Mouse (Mus musculus): ENCODE data around the gene Dpp6.
A peak's percentile ranks its signal among the peaks of the same experiment; 100 is the strongest.

The Dpp6 gene

DNA sequence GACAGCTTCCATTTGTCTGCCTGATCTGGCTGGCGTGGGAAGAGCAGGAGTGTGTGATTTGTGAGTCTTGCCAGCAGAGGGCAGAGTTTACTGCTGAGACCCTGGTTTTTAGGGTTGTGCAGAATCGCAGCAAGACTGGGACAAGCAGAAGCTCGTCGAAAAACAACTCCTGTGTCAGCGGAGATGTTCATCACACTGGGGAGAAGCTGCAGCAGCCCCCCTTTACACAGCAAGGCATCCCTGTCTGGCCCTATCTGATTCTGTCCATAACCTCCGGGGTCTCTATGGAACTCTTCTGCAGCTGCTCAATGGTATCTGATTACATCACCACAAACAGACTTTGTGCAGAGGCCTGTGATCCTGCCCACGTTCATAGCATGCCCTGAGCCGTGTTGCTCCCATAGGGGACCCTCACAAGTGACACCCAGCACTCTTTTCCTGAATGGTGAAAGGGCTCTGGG, 258.2 kb downstream of the Dpp6 start:
- DNase-seq: peak in 1 of 2 experiments; percentile 6

DNA sequence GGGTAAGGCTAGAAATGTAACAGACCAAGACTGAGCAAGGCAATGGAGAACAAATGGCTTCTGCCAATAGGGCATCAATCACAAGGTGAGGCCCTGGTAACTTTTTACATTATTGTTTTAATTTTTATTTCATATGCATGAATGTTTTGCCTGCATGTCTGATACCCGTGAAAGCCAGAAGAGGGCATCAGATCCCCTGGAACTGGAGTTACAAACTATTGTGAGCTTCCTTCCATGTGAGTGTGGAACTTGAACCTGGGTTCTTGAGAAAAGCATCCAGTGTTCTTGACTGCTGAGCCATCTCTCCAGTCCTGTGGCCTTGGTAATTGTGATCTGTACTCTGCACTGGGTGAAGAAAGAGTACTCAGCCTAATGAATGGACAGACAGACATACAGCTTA, 259.0 kb downstream of the Dpp6 start:
- DNase-seq: no peak

GRCm38 (mm10) chr5:27077821-27078220, 260.8 kb downstream of the Dpp6 start:
- DNase-seq: no peak

DNA sequence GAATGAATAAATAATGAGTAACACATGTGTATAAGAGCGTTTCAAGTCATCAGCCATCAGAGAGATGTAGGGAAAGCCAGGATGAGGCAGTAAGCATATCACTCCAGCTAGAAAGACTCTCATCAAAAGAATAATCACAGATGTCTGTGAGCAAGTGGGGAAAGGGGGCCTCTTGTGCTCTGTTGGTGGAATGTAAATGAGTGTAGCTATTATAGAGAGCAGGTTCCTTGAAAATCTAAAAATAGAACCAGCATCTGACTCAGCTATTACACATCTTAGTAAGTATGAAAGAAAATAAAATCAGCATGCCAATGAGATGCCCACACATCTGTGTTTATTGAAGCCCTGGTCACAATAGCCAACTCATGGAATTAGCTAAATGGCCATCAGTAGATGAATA, 264.3 kb downstream of the Dpp6 start:
- no peak for DNase-seq

DNA sequence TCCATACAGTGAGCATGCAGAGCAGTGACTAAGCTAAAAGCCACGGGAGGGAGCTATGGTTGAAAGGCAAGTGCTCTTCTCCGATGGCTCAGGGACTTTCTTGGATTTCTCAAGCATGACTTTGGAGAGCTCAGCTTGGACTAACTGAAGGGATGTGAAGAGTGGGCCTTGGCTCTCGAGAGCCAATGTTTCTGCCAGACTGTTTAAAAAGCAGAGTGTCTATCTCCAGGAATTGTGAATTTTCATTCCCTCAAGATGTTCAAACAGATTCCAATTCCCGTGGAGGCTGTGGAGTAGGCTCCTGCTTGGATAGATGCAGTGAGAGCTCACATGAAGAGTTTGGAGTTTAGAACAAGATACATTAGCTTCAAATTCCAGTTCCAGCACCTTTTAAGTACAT, 266.8 kb downstream of the Dpp6 start:
- DNase-seq: no peak

- DNase-seq: no peak
Measured at GRCm38 (mm10) chr5:27108221-27108620, 291.2 kb downstream of the Dpp6 start.

DNA sequence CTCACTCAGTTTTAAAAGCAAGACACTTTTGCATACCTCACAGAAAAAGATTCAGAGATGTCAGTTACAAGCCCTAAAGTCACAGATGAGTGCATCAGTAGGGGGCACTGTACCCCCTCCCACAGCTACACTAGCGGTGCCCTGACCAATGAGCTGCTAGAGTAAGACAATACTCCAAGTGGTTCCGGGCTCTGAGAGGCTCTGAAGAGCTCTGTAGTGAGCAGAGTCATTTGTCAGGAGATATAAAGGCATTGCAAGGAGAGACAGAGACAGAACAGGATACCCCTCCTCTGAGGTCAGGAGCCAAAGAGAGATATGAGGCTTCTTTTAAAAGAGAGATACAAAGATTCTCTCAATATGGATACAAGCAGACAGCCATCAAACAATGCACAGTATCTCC, 305.5 kb downstream of the Dpp6 start:
- DNase-seq: no peak

DNA sequence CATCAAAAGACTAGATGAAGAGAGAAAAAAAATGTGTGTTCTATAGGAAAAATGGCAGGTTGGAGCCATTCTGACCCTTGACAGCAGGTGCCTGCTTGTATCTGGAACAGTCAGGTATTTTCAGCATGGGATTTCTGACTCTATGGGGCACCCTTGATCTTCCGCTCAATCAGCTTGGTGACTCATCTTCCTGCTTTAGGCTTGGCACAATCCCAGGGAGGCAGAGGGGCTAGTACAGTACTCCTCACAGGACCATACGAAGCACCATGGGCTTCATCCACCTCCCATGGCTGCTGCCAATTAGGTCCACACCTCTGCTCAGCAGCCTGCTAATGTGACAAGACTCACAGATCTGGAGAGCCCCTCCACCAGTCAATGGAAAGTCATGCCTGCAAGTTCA, 305.9 kb downstream of the Dpp6 start:
- no peak for DNase-seq

- no peak for DNase-seq
Measured at GRCm38 (mm10) chr5:27126034-27126433, 309.0 kb downstream of the Dpp6 start.

GRCm38 (mm10) chr5:27133196-27133595, 316.2 kb downstream of the Dpp6 start:
- DNase-seq: no peak

DNA sequence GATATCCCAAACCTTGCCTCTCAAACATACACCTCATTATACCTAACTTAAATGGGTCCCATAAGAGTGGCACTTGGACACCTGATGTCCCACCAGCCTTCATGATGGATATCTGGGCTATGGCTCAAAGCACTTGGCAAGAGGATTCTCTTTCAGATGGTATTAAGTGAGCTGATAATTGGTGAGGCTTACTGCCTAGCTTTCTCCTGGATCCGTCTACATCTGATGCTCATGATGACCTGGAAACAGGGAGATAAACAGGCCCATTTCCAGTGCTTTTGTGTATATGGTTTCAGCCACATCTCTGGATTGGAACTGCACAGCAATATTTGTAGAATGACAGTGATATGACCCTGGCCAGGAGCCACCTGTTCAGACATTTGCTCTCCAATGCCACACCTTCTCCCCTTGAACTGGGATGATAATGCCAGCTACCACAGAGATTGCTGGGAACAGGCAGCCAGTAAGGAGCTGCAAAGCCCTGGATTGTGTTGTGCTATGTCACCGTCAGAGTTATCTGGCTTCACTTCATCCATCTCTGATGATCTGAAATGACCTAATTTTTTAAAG, 317.5 kb downstream of the Dpp6 start:
- no peak for DNase-seq

DNA sequence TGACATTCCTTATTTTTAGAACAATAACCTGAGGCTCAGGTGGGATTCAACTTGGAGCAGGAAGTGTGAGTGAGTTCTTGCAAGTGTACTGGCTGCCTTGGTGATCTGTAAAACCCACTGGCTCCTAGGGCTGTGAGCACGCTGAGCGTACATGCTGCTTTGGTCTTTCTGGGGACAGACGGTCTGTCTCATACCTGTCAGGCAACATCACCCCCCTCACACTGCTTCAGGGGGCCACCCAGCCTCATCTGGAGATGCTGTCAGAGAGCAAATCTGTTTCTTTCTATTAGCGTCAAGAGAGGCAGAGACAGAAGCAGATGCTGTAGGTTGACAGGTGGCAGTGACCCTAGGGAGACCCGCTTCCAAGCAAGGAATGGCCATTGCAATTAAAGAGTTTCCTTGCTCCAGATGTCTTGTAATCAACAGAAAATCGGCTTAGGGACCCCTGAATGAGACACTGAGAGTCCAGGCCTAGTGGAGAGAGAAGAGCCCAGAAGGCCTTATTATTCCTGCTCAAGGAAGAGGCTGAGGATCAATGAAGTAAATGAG, 330.5 kb downstream of the Dpp6 start:
- no peak for DNase-seq

- DNase-seq: no peak
Measured at GRCm38 (mm10) chr5:27151017-27151416, 334.0 kb downstream of the Dpp6 start.

GRCm38 (mm10) chr5:27155671-27156070, 338.7 kb downstream of the Dpp6 start:
- no peak for DNase-seq

GRCm38 (mm10) chr5:27156366-27156765, 339.4 kb downstream of the Dpp6 start:
- no peak for DNase-seq

DNA sequence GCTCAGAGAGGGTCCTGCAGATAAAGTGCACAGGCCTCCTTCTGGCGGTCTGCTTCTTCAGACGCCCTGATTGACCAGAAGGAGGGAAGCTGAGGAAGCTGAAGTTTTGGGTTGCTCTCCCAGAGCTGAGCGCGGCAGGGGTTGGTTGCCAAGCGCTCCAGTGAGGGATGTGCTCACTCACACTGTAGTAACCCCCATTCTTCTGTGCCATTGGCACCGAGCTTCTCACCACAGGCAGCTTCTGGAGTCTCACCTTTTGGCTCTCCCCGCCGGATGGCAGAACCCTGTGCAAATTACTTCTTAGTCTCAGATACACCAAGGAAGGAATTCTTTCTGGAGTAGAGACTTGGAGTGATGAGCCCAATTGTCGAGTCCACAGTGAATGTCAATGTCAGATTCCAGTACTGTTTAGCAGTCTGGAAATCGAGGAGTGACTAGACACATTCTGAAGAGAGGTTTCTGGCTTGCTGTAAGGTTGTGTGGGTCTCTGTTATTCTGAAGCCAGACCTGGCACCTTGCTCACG, 344.2 kb downstream of the Dpp6 start:
- no peak for DNase-seq

DNA sequence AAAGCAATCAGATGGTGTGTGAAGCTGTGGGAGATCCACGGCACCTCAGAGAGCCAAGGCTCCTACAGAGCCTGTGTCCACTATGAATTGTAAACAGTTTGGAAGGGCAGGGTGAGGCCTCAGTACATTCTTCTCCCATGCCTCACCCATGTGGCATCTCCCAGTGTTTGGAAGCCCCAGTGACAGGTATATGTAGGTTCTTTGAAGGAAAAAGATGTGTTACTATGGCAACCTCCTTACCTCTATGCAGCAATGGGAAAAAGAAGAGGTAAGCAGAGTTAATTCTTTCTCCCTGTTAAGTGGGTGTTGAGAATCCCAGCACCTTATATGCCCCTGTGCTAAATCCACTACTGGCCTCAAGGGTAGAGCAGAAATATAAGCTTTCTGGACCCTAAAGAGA, 351.5 kb downstream of the Dpp6 start:
- no peak for DNase-seq

DNA sequence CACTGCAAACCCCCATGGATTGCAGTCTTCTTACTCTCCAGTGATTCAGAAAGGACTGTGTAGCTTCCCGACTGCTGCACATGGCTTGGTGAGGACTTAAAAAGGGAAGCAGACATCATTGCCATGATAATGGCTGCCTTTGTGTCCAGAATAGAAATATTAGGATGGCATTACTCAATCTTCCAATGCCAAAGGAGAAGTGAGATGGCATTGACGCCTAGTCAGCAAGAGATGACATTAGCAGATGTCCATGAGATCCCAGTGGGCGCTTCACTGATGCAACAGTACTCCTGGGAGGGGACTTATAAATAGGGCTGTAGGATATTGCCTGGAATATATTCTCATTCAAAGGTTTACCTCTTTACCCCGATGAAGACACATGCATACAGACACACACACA, 368.0 kb downstream of the Dpp6 start:
- DNase-seq: no peak

DNA sequence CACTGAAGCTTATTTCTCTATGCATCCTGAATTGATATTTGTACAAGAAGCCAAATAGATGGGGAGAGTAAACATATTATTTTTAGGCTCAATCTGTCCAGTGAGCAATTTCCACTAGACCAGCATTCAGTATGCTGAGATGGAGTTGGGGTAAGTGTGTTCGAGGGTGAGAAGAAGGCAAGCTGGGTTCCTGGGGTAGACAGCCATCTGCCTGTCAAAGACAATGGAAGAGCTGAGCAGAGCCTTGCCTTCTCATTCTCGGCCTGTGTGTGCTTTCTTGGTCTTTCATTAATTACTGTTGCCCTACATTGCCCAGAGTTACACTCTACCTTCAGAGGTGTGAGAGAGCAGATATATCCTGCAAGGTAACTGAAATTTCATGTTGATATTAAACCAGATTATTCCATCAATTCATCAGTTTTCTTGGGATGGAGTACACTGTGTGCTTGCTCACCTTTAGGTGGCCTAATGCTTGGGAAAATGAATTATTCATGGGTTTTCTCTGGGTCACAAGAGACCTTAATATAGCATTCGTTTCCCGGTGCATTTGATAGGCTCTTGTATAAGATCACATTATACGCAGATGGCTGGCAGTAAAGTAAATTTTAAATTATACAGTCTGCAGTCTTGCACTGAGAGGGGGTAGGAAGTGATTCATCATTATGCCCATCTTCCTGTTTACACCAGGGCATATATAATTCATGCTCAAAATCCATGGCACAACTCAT, 374.4 kb downstream of the Dpp6 start:
- no peak for DNase-seq

GRCm38 (mm10) chr5:27194157-27194556, 377.2 kb downstream of the Dpp6 start:
- no peak for DNase-seq

DNA sequence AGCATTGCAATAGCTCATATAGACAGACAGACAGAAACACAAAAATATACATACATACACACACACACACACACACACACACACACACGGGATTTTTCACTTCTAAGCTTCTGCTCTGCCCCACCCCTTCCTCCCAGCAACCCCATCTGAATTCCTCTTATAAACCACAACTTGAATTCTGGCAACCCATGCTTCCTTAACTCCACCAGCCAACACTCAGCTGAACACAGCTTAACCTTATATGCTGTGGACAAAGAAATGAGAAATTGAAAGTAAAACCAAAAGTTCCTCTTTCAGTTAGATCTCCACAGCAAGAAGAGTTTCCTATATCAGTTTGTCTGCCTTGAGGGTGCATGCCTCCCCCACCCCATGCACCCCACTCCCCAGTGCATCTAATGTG, 378.0 kb downstream of the Dpp6 start:
- DNase-seq: no peak

DNA sequence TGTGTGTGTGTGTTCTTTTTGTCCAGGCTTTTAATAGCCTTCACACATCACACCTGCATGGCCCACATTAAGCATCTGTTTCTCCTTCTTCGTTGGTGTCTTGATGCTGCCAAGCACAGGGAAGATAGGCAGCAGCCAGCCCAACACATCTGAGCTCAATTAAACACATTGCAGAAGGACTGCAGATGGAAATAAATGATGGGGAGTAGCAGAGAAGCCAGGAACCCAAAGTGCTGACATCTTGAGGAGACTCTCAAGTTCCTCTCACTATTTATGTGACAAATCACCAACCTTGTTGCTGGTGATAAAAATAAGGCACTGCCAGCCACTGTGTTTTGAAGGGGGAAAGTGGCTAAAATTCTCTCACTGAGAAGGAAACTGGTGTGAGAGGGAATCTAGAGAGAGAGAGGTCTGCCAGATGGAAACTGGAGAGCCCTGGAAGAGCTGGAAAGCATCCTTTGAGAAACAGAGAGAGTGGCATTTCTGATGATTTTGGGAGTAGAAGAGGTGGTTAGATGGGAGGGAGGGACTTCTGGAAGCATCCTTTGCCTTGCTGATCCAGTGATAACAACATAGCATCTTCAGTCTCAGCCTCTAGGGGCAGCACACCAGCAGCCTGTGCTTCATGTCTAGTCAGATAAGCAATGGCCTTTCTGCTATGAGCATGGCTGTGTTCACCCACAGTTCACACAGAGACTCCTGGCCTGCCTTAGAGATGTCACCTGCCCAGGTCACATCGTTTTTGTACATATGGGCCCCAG, 383.8 kb downstream of the Dpp6 start:
- DNase-seq: no peak

- DNase-seq: no peak
Measured at GRCm38 (mm10) chr5:27203131-27203530, 386.1 kb downstream of the Dpp6 start.

- DNase-seq: no peak
Measured at GRCm38 (mm10) chr5:27204721-27205120, 387.7 kb downstream of the Dpp6 start.
